Mouse (Mus musculus): ENCODE measurements around the gene Rapgef5.

Rapgef5 gene

GRCm38 (mm10) chr12:117720794-117721747, 204.8 kb downstream of the Rapgef5 start:
- CTCF ChIA-PET = no interaction called here

- CTCF ChIA-PET = no interaction called here
Measured at GRCm38 (mm10) chr12:117721748-117722150, 205.5 kb downstream of the Rapgef5 start.

GRCm38 (mm10) chr12:117725011-117725410, 208.7 kb downstream of the Rapgef5 start:
- CTCF ChIA-PET = no interaction called here

GRCm38 (mm10) chr12:117727481-117728177, 211.3 kb downstream of the Rapgef5 start:
- CTCF ChIA-PET = no interaction called here

- CTCF ChIA-PET = no interaction called here
Measured at GRCm38 (mm10) chr12:117728178-117728611, 211.9 kb downstream of the Rapgef5 start.

GRCm38 (mm10) chr12:117733611-117734010, 217.3 kb downstream of the Rapgef5 start:
- CTCF ChIA-PET = no interaction called here

- CTCF ChIA-PET = no interaction called here
Measured at GRCm38 (mm10) chr12:117736130-117736529, 219.9 kb downstream of the Rapgef5 start.

- CTCF ChIA-PET = no interaction called here
Measured at GRCm38 (mm10) chr12:117736928-117737327, 220.6 kb downstream of the Rapgef5 start.

- CTCF ChIA-PET = interaction anchor here (0.6 kb wide), 1 partner anchor 216 kb away, joined by 3 read pairs; no protein-coding TSS in a partner anchor
Measured at GRCm38 (mm10) chr12:117737332-117738031, 221.2 kb downstream of the Rapgef5 start.

GRCm38 (mm10) chr12:117742487-117742886, 226.2 kb downstream of the Rapgef5 start:
- CTCF ChIA-PET = no interaction called here

- CTCF ChIA-PET = no interaction called here
Measured at GRCm38 (mm10) chr12:117744580-117745483, 228.6 kb downstream of the Rapgef5 start.

- CTCF ChIA-PET = no interaction called here
Measured at GRCm38 (mm10) chr12:117746611-117747010, 230.3 kb downstream of the Rapgef5 start.

GRCm38 (mm10) chr12:117751045-117751444, 234.8 kb downstream of the Rapgef5 start:
- CTCF ChIA-PET = no interaction called here

- CTCF ChIA-PET = no interaction called here
Measured at GRCm38 (mm10) chr12:117751520-117752383, 235.5 kb downstream of the Rapgef5 start.

GRCm38 (mm10) chr12:117756010-117756409, 239.7 kb downstream of the Rapgef5 start:
- CTCF ChIA-PET = no interaction called here

GRCm38 (mm10) chr12:117760373-117760772, 244.1 kb downstream of the Rapgef5 start:
- CTCF ChIA-PET = interaction anchor here (0.9 kb wide), 1 partner anchor 11 kb away, joined by 8 read pairs; no protein-coding TSS in a partner anchor

- CTCF ChIA-PET = interaction anchor here (0.6 kb wide), 2 partner anchors 149 to 359 kb away, joined by 4 to 5 read pairs; no protein-coding TSS in a partner anchor
Measured at GRCm38 (mm10) chr12:117760846-117761245, 244.6 kb downstream of the Rapgef5 start.

- CTCF ChIA-PET = no interaction called here
Measured at GRCm38 (mm10) chr12:117761698-117762097, 245.4 kb downstream of the Rapgef5 start.

GRCm38 (mm10) chr12:117763247-117763646, 247.0 kb downstream of the Rapgef5 start:
- CTCF ChIA-PET = interaction anchor here (0.6 kb wide), 1 partner anchor 205 kb away, joined by 3 read pairs; no protein-coding TSS in a partner anchor

- CTCF ChIA-PET = interaction anchor here (0.7 kb wide), 2 partner anchors 12 to 563 kb away, joined by 5 to 8 read pairs; no protein-coding TSS in a partner anchor
Measured at GRCm38 (mm10) chr12:117764839-117765238, 248.6 kb downstream of the Rapgef5 start.

Data from spleen, embryonic (tissue).